Mouse (Mus musculus): ENCODE measurements around the gene Tpi1. TPM values are rescaled to one million over a fixed set of nuclear protein-coding genes. Genes with fewer than 3 reads are reported as not detected.

Tpi1 gene
- polyA plus RNA-seq, 1 experiment: 333 TPM

- TF ChIP-seq POLR2A (IDR thresholded peaks at IDR 0.05; ENCODE audit: borderline replicate concordance, extremely low read depth, insufficient read depth, insufficient read length, poor library complexity, severe bottlenecking): no peak
- peak; percentile 2; the same call in 1 of the 2 replicates for TF ChIP-seq CTCF (IDR thresholded peaks at IDR 0.05; ENCODE audit: borderline replicate concordance, extremely low read depth, insufficient read depth, insufficient read length)
- peak; percentile 99 for DNase-seq (ENCODE audit: low read depth)
Observed at GRCm38 (mm10) chr6:124829799-124830700, 16.0 kb upstream of the Tpi1 start.

- peak; percentile 100 for DNase-seq (ENCODE audit: low read depth)
Observed at GRCm38 (mm10) chr6:124828868-124829798, 15.0 kb upstream of the Tpi1 start, which contains the start of the genes Usp5 and Cdca3. Gene Usp5 (minus strand): TSS chr6:124829484. Gene Cdca3 (plus strand): TSS chr6:124829547.

GRCm38 (mm10) chr6:124828101-124828592 is 14.1 kb upstream of the Tpi1 start:
- no peak for TF ChIP-seq CTCF (IDR thresholded peaks at IDR 0.05; ENCODE audit: borderline replicate concordance, extremely low read depth, insufficient read depth, insufficient read length)
- TF ChIP-seq POLR2A (IDR thresholded peaks at IDR 0.05; ENCODE audit: borderline replicate concordance, extremely low read depth, insufficient read depth, insufficient read length, poor library complexity, severe bottlenecking): no peak
- DNase-seq (ENCODE audit: low read depth): peak; percentile 70

More at GRCm38 (mm10) chr6:124828868-124829798, 15.0 kb upstream of the Tpi1 start, which contains the start of the genes Usp5 and Cdca3:
- peak; percentile 84; the same call in 1 of the 2 replicates for TF ChIP-seq POLR2A (IDR thresholded peaks at IDR 0.05; ENCODE audit: borderline replicate concordance, extremely low read depth, insufficient read depth, insufficient read length, poor library complexity, severe bottlenecking)
- 0 out of 2 replicates have a peak, but pooled peaks have one; percentile 8 for TF ChIP-seq CTCF (IDR thresholded peaks at IDR 0.05; ENCODE audit: borderline replicate concordance, extremely low read depth, insufficient read depth, insufficient read length)

GRCm38 (mm10) chr6:124822049-124822448 is 8.0 kb upstream of the Tpi1 start:
- TF ChIP-seq CTCF (IDR thresholded peaks at IDR 0.05; ENCODE audit: borderline replicate concordance, extremely low read depth, insufficient read depth, insufficient read length): no peak
- TF ChIP-seq POLR2A (IDR thresholded peaks at IDR 0.05; ENCODE audit: borderline replicate concordance, extremely low read depth, insufficient read depth, insufficient read length, poor library complexity, severe bottlenecking): no peak
- DNase-seq (ENCODE audit: low read depth): no peak

- TF ChIP-seq CTCF (IDR thresholded peaks at IDR 0.05; ENCODE audit: borderline replicate concordance, extremely low read depth, insufficient read depth, insufficient read length) (no peak), POLR2A (IDR thresholded peaks at IDR 0.05; ENCODE audit: borderline replicate concordance, extremely low read depth, insufficient read depth, insufficient read length, poor library complexity, severe bottlenecking) (no peak)
- DNase-seq (ENCODE audit: low read depth): no peak
Observed at GRCm38 (mm10) chr6:124820891-124821290, 6.8 kb upstream of the Tpi1 start.

GRCm38 (mm10) chr6:124817971-124818370 is 3.9 kb upstream of the Tpi1 start:
- no peak for DNase-seq (ENCODE audit: low read depth)
- no peak for TF ChIP-seq POLR2A (IDR thresholded peaks at IDR 0.05; ENCODE audit: borderline replicate concordance, extremely low read depth, insufficient read depth, insufficient read length, poor library complexity, severe bottlenecking)
- no peak for TF ChIP-seq CTCF (IDR thresholded peaks at IDR 0.05; ENCODE audit: borderline replicate concordance, extremely low read depth, insufficient read depth, insufficient read length)

- no peak for TF ChIP-seq CTCF (IDR thresholded peaks at IDR 0.05; ENCODE audit: borderline replicate concordance, extremely low read depth, insufficient read depth, insufficient read length)
- TF ChIP-seq POLR2A (IDR thresholded peaks at IDR 0.05; ENCODE audit: borderline replicate concordance, extremely low read depth, insufficient read depth, insufficient read length, poor library complexity, severe bottlenecking): no peak
- DNase-seq (ENCODE audit: low read depth): no peak
Observed at GRCm38 (mm10) chr6:124817563-124817962, 3.5 kb upstream of the Tpi1 start.

GRCm38 (mm10) chr6:124817125-124817524 is 3.0 kb upstream of the Tpi1 start:
- TF ChIP-seq POLR2A (IDR thresholded peaks at IDR 0.05; ENCODE audit: borderline replicate concordance, extremely low read depth, insufficient read depth, insufficient read length, poor library complexity, severe bottlenecking) (no peak), CTCF (IDR thresholded peaks at IDR 0.05; ENCODE audit: borderline replicate concordance, extremely low read depth, insufficient read depth, insufficient read length) (no peak)
- no peak for DNase-seq (ENCODE audit: low read depth)

- no peak for DNase-seq (ENCODE audit: low read depth)
- TF ChIP-seq POLR2A (IDR thresholded peaks at IDR 0.05; ENCODE audit: borderline replicate concordance, extremely low read depth, insufficient read depth, insufficient read length, poor library complexity, severe bottlenecking): no peak
- TF ChIP-seq CTCF (IDR thresholded peaks at IDR 0.05; ENCODE audit: borderline replicate concordance, extremely low read depth, insufficient read depth, insufficient read length): no peak
Observed at GRCm38 (mm10) chr6:124816611-124817010, 2.5 kb upstream of the Tpi1 start.

GRCm38 (mm10) chr6:124814858-124815774 is 1.0 kb upstream of the Tpi1 start:
- peak; percentile 33 for DNase-seq (ENCODE audit: low read depth)
- TF ChIP-seq CTCF (IDR thresholded peaks at IDR 0.05; ENCODE audit: borderline replicate concordance, extremely low read depth, insufficient read depth, insufficient read length) (no peak), POLR2A (IDR thresholded peaks at IDR 0.05; ENCODE audit: borderline replicate concordance, extremely low read depth, insufficient read depth, insufficient read length, poor library complexity, severe bottlenecking) (no peak)
